Mouse (Mus musculus) heart, postnatal 0 days (tissue): ENCODE results near the gene Mttp.

ENCODE experiments used
- CTCF ChIP-seq: IDR thresholded peaks from 2 replicates; pipeline ENCODE4 v1.5.1; 2016; ENCODE audit warnings: antibody characterized with exemption, control low read depth, low read depth
- EP300 ChIP-seq: IDR thresholded peaks from 2 replicates; pipeline ENCODE4 v1.6.1; 2016; ENCODE audit warnings: antibody characterized with exemption, low read depth

DNA sequence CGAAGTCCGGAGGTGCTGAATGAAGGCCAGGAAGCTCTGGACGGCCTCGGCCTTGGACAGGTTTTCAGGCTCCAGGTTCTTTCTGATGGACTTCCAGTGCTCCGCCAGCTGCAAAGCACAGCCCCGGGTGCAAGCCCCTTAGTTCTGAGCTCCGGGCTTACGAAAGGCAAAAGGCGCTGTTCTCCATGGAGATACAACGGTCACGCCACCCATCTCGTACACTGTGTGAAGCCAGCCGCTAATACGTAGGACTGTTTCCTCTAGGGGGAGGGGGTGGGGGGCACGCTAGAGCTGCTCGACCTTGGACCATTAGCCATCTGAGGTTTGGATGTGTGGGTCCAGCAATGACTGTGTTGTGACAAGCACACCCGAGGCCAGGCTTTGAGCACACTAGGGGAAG lies 30.7 kb downstream of the Mttp start:
- TF ChIP-seq CTCF (no peak), EP300 (no peak)
